Mouse (Mus musculus) subcutaneous adipose tissue, adult 2 months (tissue): Measurements from ENCODE around the gene Mndal. TPM values are rescaled to one million over a fixed set of nuclear protein-coding genes. Genes with fewer than 3 reads are reported as not detected.

ENCODE experiments used
- polyA plus RNA-seq: library from polyadenylated mRNA; depleted of rRNA; stranded (reverse); fragments of >200 nt; gene quantifications from 2 replicates; pipeline ENCODE4 v1.2.3, GENCODE M21; 2012; ENCODE audit warnings: low replicate concordance; rRNA removed

The Mndal gene
- polyA plus RNA-seq = 7.7 TPM in 2 replicates

DNA sequence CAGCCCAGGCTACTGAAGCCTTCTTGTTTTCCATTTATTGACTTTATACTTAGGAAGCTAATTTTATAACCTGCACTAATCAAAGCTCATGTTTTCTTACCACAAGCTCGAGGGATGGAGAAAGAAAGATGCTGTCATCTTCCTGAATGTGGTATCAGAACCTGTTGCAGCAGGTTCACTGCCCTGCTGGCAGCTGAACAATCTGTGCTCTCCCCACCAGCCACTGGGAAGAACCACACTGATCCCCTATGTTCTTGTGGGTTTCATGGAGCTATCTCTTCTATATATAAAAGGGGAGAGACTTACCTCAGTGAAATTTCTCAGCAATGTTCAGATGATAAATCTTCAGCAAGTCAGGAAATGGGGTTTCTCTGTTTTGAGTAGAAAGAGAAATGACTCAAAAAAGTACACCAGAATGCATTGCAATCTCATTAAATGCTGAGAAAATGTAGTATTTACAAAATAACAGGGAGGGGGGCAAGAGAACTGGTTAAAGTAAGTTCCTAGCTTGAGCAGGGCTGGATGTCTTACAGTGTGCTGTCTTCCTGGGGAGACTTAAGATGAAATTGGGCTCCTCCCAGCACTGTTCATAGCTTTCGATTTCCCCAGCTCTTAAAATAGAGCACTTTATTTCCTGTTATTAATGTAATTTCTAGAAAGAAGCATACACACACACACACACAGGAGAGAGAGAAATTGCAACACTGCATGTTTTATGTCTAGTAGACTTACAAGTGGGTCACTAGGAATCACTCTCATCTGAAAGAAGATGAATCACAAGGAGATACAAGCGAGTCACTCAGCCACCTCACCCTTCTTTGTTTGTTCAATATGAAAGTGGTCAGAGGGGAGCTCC lies at the start of gene Mndal, which contains the start of gene Ifi203:
Gene Mndal, minus strand, starts transcription at position 568 of the 856 bp plus-strand sequence.
Gene Ifi203, minus strand, starts transcription at position 749 of the 856 bp plus-strand sequence.

GRCm38 (mm10) chr1:173982694-173983305 lies 40.5 kb upstream of the Mndal start, which contains the start of gene Ifi202b:
Gene Ifi202b, minus strand, starts transcription at chr1:173982744.

GRCm38 (mm10) chr1:173912548-173913255 lies 29.6 kb downstream of the Mndal start, which contains the start of gene Ifi211:
Gene Ifi211, minus strand, starts transcription at chr1:173913046.

Other genes starting within 250 kb of the Mndal start
- gene Ifi207, start 200.7 kb downstream of the Mndal start, polyA plus RNA-seq = 13.8 and 23.6 TPM in 2 replicates
- gene Ifi204, start 175.5 kb downstream of the Mndal start, polyA plus RNA-seq = 4.5 and 4.7 TPM in 2 replicates
- 2.6 and 3.2 TPM in 2 replicates for gene Ifi211, start 29.4 kb downstream of the Mndal start, polyA plus RNA-seq
- 14.8 and 22.6 TPM in 2 replicates for gene Ifi203, start 181 bp upstream of the Mndal start, polyA plus RNA-seq
- 1.3 TPM in 1 of 2 replicates, not detected in the other for gene Ifi202b, start 40.3 kb upstream of the Mndal start, polyA plus RNA-seq
- 4.1 and 7.4 TPM in 2 replicates for gene Ifi205, start 89.3 kb upstream of the Mndal start, polyA plus RNA-seq
- gene Olfr433, start 98.2 kb upstream of the Mndal start, polyA plus RNA-seq = 0.17 and 0.27 TPM in 2 replicates
- gene Olfr432, start 106.7 kb upstream of the Mndal start, polyA plus RNA-seq = 0.21 TPM in 1 of 2 replicates, not detected in the other
- not detected in 2 replicates for gene Olfr430, start 124.1 kb upstream of the Mndal start, polyA plus RNA-seq
- gene Olfr429, start 141.8 kb upstream of the Mndal start, polyA plus RNA-seq = not detected in 2 replicates
- gene Olfr427, start 154.4 kb upstream of the Mndal start, polyA plus RNA-seq = not detected in 2 replicates
- not detected in 2 replicates for gene Olfr231, start 178.7 kb upstream of the Mndal start, polyA plus RNA-seq
- gene Olfr424, start 189.0 kb upstream of the Mndal start, polyA plus RNA-seq = not detected in 2 replicates
- not detected in 2 replicates for gene Olfr420, start 213.1 kb upstream of the Mndal start, polyA plus RNA-seq
- gene Spta1, start 230.3 kb upstream of the Mndal start, polyA plus RNA-seq = 0.01 and 0.03 TPM in 2 replicates